Mouse (Mus musculus): ENCODE data around the gene Gm9945. TPM values are rescaled to one million over a fixed set of nuclear protein-coding genes. Genes with fewer than 3 reads are reported as not detected.

The Gm9945 gene
- total RNA-seq, 2 experiments from 2014 or later: not detected

- DNase-seq: peak; percentile 71 to 83
- intact Hi-C loops (cut with DNase I): no loop called here
Measured at GRCm38 (mm10) chr11:53519207-53520121, 39.5 kb downstream of the Gm9945 start, which contains the start of gene Sept8. TSS of gene Sept8 (plus strand) at chr11:53519257.

- DNase-seq: peak; percentile 69 to 79
- intact Hi-C loops (cut with DNase I): no loop called here
Measured at GRCm38 (mm10) chr11:53520122-53520978, 40.4 kb downstream of the Gm9945 start.

GRCm38 (mm10) chr11:53521120-53521820, 41.3 kb downstream of the Gm9945 start:
- intact Hi-C loops (cut with DNase I): no loop called here
- no peak for DNase-seq

- intact Hi-C loops (cut with DNase I): no loop called here
- peak; percentile 60 to 69 for DNase-seq
Measured at GRCm38 (mm10) chr11:53521821-53522131, 41.8 kb downstream of the Gm9945 start.

GRCm38 (mm10) chr11:53522362-53522761, 42.4 kb downstream of the Gm9945 start:
- intact Hi-C loops (cut with DNase I): no loop called here
- DNase-seq: no peak

GRCm38 (mm10) chr11:53522930-53523329, 43.0 kb downstream of the Gm9945 start:
- intact Hi-C loops (cut with DNase I): no loop called here
- DNase-seq: no peak

- DNase-seq: no peak
- intact Hi-C loops (cut with DNase I): no loop called here
Measured at GRCm38 (mm10) chr11:53523545-53524405, 43.8 kb downstream of the Gm9945 start.

- DNase-seq: no peak
- intact Hi-C loops (cut with DNase I): no loop called here
Measured at GRCm38 (mm10) chr11:53524905-53525304, 44.9 kb downstream of the Gm9945 start.

- intact Hi-C loops (cut with DNase I): no loop called here
- peak; percentile 43 to 61 for DNase-seq
Measured at GRCm38 (mm10) chr11:53525461-53525860, 45.5 kb downstream of the Gm9945 start.

- intact Hi-C loops (cut with DNase I): loop anchor here (2.0 kb wide), 1 partner anchor 38 kb away; the partner anchor contains the start of gene Kif3a
- no peak for DNase-seq
Measured at GRCm38 (mm10) chr11:53528397-53529252, 48.7 kb downstream of the Gm9945 start.

GRCm38 (mm10) chr11:53529253-53529557, 49.2 kb downstream of the Gm9945 start:
- intact Hi-C loops (cut with DNase I): loop anchor here (2.0 kb wide), 1 partner anchor 38 kb away; the partner anchor contains the start of gene Kif3a
- peak; percentile 74 to 79 for DNase-seq

- no peak for DNase-seq
Measured at GRCm38 (mm10) chr11:53530001-53530400, 50.0 kb downstream of the Gm9945 start.

More at GRCm38 (mm10) chr11:53530001-53530400, 50.0 kb downstream of the Gm9945 start:
- intact Hi-C loops (cut with DNase I): no loop called here

Other genes with a start within 250 kb of the Gm9945 start
- 100 to 1,000 TPM; 125 to 126 TPM for gene Hspa4, start 179.7 kb upstream of the Gm9945 start, total RNA-seq (2021)
- 1 to 10 TPM; 5.3 to 6.8 TPM for gene Zcchc10, start 155.5 kb upstream of the Gm9945 start, total RNA-seq (2021)
- 10 to 100 TPM; 81.8 to 88.8 TPM for gene Aff4, start 129.3 kb upstream of the Gm9945 start, total RNA-seq (2021)
- not detected for gene Leap2, start 57.0 kb upstream of the Gm9945 start, total RNA-seq (2021)
- 1,000 to 10,000 TPM; 2,773 to 2,928 TPM for gene Uqcrq, start 49.3 kb upstream of the Gm9945 start, total RNA-seq (2021)
- gene Gdf9, start 49.1 kb upstream of the Gm9945 start, total RNA-seq (2021): under 1 TPM; 0.19 to 0.39 TPM
- not detected for gene Gm10447, start 23.1 kb upstream of the Gm9945 start, total RNA-seq (2021)
- gene Shroom1, start 23.0 kb upstream of the Gm9945 start, total RNA-seq (2021): under 1 TPM; 0.39 to 0.76 TPM
- gene Gm9837, start 9.7 kb upstream of the Gm9945 start, total RNA-seq (2021): not detected
- under 1 TPM; 0.14 TPM for gene Sowaha, start 108 bp downstream of the Gm9945 start, total RNA-seq (2021)
- 10 to 100 TPM; 28.4 to 35.3 TPM for gene Sept8, start 39.1 kb downstream of the Gm9945 start, total RNA-seq (2021)
- 1 to 10 TPM; 8.2 to 10.0 TPM for gene Kif3a, start 87.2 kb downstream of the Gm9945 start, total RNA-seq (2021)
- gene Il4, start 138.5 kb downstream of the Gm9945 start, total RNA-seq (2021): not detected
- not detected for gene Il13, start 154.5 kb downstream of the Gm9945 start, total RNA-seq (2021)
- gene Rad50, start 227.2 kb downstream of the Gm9945 start, total RNA-seq (2021): 1 to 10 TPM; 6.9 to 8.1 TPM
- gene Il5, start 240.6 kb downstream of the Gm9945 start, total RNA-seq (2021): not detected